Mouse (Mus musculus) lung, postnatal 0 days (tissue): Measurements from ENCODE around the gene 4932438H23Rik. TPM values are rescaled to one million over a fixed set of nuclear protein-coding genes. Genes with fewer than 3 reads are reported as not detected.

ENCODE experiments used
- ATAC-seq: fragments of 200-750 bp; cut with Nextera tagmentation; 2 replicates; pipeline ENCODE4 v1.8.0; 2017; ENCODE audit warnings: moderate library complexity
- DNase-seq: peaks from one replicate; pipeline ENCODE4 v3.0.0-alpha.2; 2016; ENCODE audit warnings: low spot score
- H3K27ac ChIP-seq: fragments of 300-500 bp; sonication (generic); 2 replicates; pipeline ENCODE4 v1.5.1; 2014; ENCODE audit warnings: antibody characterized with exemption, mild to moderate bottlenecking, low read length, mixed read lengths
- H3K27me3 ChIP-seq: fragments of 300-500 bp; sonication (generic); replicated peaks from 2 replicates; pipeline ENCODE4 v1.6.1; 2014; ENCODE audit warnings: low read length, mixed read lengths; ENCODE audit not compliant: insufficient read depth
- H3K36me3 ChIP-seq: fragments of 300-500 bp; sonication (generic); 2 replicates; pipeline ENCODE4 v1.6.1; 2014; ENCODE audit warnings: low read length, mixed read lengths; ENCODE audit not compliant: insufficient read depth
- H3K4me1 ChIP-seq: fragments of 300-500 bp; sonication (generic); 2 replicates; pipeline ENCODE4 v1.6.1; 2014; ENCODE audit warnings: antibody characterized with exemption, low read depth, low read length, mixed read lengths; ENCODE audit not compliant: insufficient read depth
- H3K4me2 ChIP-seq: fragments of 300-500 bp; sonication (generic); replicated peaks from 2 replicates; pipeline ENCODE4 v1.6.1; 2014; ENCODE audit warnings: low read depth, mild to moderate bottlenecking, low read length, moderate library complexity, mixed read lengths
- H3K4me3 ChIP-seq: fragments of 300-500 bp; sonication (generic); 2 replicates; pipeline ENCODE4 v1.5.1; 2014; ENCODE audit warnings: low read depth, low read length
- H3K9ac ChIP-seq: fragments of 300-500 bp; sonication (generic); replicated peaks from 2 replicates; pipeline ENCODE4 v1.6.1; 2014; ENCODE audit warnings: low read depth, mild to moderate bottlenecking
- H3K9me3 ChIP-seq: fragments of 300-500 bp; sonication (generic); 2 replicates; pipeline ENCODE4 v1.6.1; 2016; ENCODE audit warnings: low read length, mixed read lengths
- CTCF ChIP-seq: IDR thresholded peaks from 2 replicates; pipeline ENCODE4 v1.5.1; 2016; ENCODE audit warnings: antibody characterized with exemption, mild to moderate bottlenecking
- EP300 ChIP-seq: IDR thresholded peaks from 2 replicates; pipeline ENCODE4 v1.6.1; 2016; ENCODE audit warnings: antibody characterized with exemption, mild to moderate bottlenecking, control low read depth
- WGBS: fragments of 180-500 bp; shearing (Covaris S2); extraction: QIAGEN DNeasy Blood & Tissue Kit; methylation state at CpG from one replicate; pipeline ENCODE4 v1.1.7; 2014; 5-methylcytosine and 5-hydroxymethylcytosine counted together
- polyA plus RNA-seq: library from polyadenylated mRNA; unstranded; fragments of >200 nt; fragmentation: Nextera tagmentation; extraction: Ambion mirVana; gene quantifications from 2 replicates; pipeline ENCODE4 v1.2.1, GENCODE M21; 2015

The 4932438H23Rik gene
- polyA plus RNA-seq, 1 experiment from 2014 or later, result 0.07 TPM

DNA sequence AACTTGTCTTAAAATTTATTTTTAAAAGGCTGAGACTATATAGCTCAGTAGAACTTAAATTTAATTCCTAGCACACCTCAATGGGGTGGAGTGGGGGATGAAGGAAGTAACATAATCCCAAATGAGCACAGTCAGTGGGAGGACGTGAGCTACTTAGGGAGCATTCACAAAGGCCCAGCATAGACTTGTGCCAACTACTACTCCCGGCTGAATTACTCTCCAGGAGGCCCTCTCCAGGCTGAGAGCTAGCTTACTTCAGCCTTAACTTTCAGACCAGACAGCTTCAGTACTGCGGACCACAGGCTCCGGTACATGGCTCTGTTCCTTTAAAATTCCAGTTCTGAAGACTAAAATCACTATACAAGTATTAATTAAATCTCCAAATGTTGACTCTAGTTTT, 68.6 kb downstream of the 4932438H23Rik start:
- H3K36me3 ChIP-seq, result peaks cover 57% of the 10 kb centered on the region
- H3K4me3 ChIP-seq, result no peak overlapping the region
- H3K9me3 ChIP-seq, result no peaks in the 10 kb centered on the region
- H3K4me2 ChIP-seq, result no peak overlapping the region
- 82% methylated on average over 4 of the region's 4 CpGs for WGBS
- DNase-seq (no peak), ATAC-seq (no peak)
- H3K4me1 ChIP-seq, result no peaks in the 10 kb centered on the region
- H3K27me3 ChIP-seq, result no peaks in the 10 kb centered on the region
- no peak overlapping the region for H3K27ac ChIP-seq
- no peak overlapping the region for H3K9ac ChIP-seq
- TF ChIP-seq CTCF (no peak), EP300 (no peak)

DNA sequence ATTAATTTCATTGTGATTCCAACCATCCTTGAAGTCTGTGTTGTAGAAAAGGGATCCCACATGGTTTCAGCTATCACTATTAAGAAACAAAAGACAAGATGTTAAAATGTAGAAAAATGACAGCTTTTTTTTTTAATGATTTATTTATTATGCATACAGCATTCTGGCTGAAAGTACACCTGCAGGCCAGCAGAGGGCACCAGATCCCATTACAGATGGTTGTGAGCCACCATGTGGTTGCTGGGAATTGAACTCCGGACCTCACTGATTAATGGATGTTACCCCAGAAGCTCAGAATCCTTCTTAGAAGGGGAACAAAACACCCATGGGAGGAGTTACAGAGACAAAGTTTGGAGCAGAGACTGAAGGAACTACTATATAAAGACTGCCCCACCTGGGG, 71.5 kb downstream of the 4932438H23Rik start:
- no peaks in the 10 kb centered on the region for H3K9me3 ChIP-seq
- no peak overlapping the region for H3K27ac ChIP-seq
- ATAC-seq, result no peak
- DNase-seq, result no peak
- TF ChIP-seq EP300 (no peak), CTCF (peak; percentile 59)
- H3K9ac ChIP-seq, result no peak overlapping the region
- no peak overlapping the region for H3K4me3 ChIP-seq
- no peaks in the 10 kb centered on the region for H3K27me3 ChIP-seq
- H3K4me2 ChIP-seq, result no peak overlapping the region
- WGBS, result 76% methylated on average over 1 of the region's 1 CpGs
- peaks cover 52% of the 10 kb centered on the region for H3K36me3 ChIP-seq
- no peaks in the 10 kb centered on the region for H3K4me1 ChIP-seq

DNA sequence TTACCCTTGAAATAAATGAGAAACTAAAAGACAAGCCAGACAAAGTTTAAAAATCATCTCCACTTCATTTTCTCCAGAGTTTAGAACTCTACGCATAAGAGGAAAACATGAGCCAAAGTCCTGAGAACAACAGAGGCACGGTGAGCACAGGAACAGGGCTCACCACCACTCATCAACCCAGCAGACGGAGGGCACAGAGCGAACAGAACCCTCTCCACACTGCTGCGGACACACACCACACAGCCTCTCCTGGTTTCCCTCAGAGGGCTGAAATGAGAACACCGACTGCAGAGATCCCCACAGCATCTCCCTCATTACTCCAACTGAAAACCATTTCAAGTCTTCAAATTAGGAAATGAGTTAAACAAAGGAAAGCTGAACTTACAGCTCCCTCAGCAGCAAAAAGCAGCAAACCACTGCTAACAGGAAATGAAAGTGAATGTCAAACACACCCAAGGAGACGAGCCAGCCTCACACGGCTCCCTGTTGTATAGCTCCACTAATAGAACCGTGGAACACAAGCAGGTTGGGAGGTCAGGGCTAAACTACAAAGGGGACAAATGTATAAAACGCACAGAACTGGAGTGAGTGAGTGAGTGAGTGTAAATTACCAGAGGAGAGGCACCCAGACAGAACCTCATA, 74.0 kb downstream of the 4932438H23Rik start:
- H3K36me3 ChIP-seq, result peaks cover 47% of the 10 kb centered on the region
- no peaks in the 10 kb centered on the region for H3K4me1 ChIP-seq
- no peak for TF ChIP-seq EP300
- TF ChIP-seq CTCF, result no peak
- H3K9ac ChIP-seq, result no peak overlapping the region
- no peaks in the 10 kb centered on the region for H3K9me3 ChIP-seq
- ATAC-seq (no peak), DNase-seq (no peak)
- no peak overlapping the region for H3K4me2 ChIP-seq
- WGBS, result 84% methylated on average over 10 of the region's 10 CpGs
- H3K4me3 ChIP-seq, result no peak overlapping the region
- no peak overlapping the region for H3K27ac ChIP-seq
- H3K27me3 ChIP-seq, result no peaks in the 10 kb centered on the region

DNA sequence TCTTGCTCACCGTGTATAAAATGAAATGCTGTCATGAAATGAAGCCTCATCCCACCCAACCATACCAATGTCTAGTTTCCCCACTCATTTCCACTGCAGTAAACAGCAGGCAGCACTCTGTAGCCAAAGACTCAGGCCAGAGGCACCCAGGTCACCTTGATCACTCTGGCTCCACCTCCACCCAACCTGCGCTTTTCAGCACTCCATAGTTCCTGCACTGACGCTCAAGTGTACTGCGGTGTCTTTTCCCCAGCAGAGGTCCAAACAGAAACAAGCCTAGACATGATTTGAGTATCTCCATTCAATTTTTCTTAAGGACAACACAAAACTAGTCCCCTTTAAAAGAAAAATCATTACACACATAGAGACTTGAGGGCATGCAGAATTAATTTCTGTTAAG, 75.4 kb downstream of the 4932438H23Rik start:
- no peaks in the 10 kb centered on the region for H3K4me1 ChIP-seq

DNA sequence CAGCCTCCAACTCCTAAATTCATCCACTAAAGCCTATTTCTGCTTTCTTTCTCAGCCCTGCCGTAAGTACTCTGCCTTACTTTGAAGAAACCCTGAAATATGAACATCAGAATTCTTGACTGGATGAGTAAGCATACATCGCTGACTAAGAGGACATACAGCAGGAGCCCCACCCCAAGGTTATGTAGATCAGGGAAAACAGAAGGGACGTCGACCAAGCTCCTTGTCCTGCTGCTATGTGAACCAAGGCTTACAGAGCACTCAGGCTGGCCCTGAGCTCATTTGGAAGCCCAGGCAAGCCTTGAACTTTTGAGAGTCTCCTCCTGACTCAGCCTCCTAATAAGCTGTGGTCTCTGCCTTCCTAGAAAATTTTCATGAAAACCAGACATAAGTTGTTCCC, 79.2 kb downstream of the 4932438H23Rik start:
- no peak for TF ChIP-seq EP300
- TF ChIP-seq CTCF, result no peak
- no peak overlapping the region for H3K4me2 ChIP-seq
- no peaks in the 10 kb centered on the region for H3K4me1 ChIP-seq
- no peaks in the 10 kb centered on the region for H3K27me3 ChIP-seq
- H3K27ac ChIP-seq, result no peak overlapping the region
- H3K4me3 ChIP-seq, result no peak overlapping the region
- ATAC-seq (no peak), DNase-seq (no peak)
- 80% methylated on average over 4 of the region's 4 CpGs for WGBS
- H3K9ac ChIP-seq, result no peak overlapping the region
- H3K9me3 ChIP-seq, result no peaks in the 10 kb centered on the region
- peaks cover 30% of the 10 kb centered on the region; the same call in 1 of the 2 replicates for H3K36me3 ChIP-seq

More for the DNA sequence above, 75.4 kb downstream of the 4932438H23Rik start:
- Histone ChIP-seq H3K9me3 (no peaks in the 10 kb centered on the region), H3K27ac (no peak overlapping the region), H3K27me3 (no peaks in the 10 kb centered on the region), H3K4me3 (no peak overlapping the region), H3K9ac (no peak overlapping the region), H3K36me3 (peaks cover 41% of the 10 kb centered on the region), H3K4me2 (no peak overlapping the region)
- DNase-seq (no peak), ATAC-seq (no peak)
- 98% methylated on average over 4 of the region's 4 CpGs for WGBS
- TF ChIP-seq EP300 (no peak), CTCF (no peak)

DNA sequence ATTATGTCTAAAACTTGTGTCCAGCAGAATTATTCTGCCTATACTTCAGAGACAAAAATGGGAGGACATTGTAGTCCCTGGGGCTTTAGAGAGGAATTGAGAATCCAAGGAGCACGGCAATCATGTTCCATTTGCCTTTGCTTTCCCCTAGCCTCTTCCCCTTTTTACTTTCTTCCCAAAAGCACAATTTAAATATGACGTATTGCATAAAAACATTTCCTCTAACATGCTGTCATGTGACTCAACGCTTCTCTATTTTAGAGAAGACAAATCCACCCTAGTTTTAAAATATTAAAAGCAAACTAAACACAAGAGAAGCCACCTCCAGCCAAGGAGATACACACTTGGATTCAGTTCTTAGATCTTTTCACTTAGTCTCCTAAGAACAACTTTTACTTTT, 83.1 kb downstream of the 4932438H23Rik start:
- peak overlapping the region; percentile 91 for H3K4me3 ChIP-seq
- no peaks in the 10 kb centered on the region for H3K4me1 ChIP-seq
- no peaks in the 10 kb centered on the region for H3K9me3 ChIP-seq
- no peaks in the 10 kb centered on the region for H3K27me3 ChIP-seq
- ATAC-seq, result no peak
- H3K4me2 ChIP-seq, result peak overlapping the region; percentile 84
- peak; percentile 69 for DNase-seq
- peaks cover 12% of the 10 kb centered on the region; the same call in 1 of the 2 replicates for H3K36me3 ChIP-seq
- H3K9ac ChIP-seq, result 0 out of 2 replicates have a peak overlapping the region, but pooled peaks have one; percentile 63
- no peak for TF ChIP-seq CTCF
- TF ChIP-seq EP300, result no peak
- peak overlapping the region; percentile 91 for H3K27ac ChIP-seq
- 21% methylated on average over 3 of the region's 3 CpGs for WGBS
